Mouse (Mus musculus): ENCODE data around the gene Arhgap32. TPM values are rescaled to one million over a fixed set of nuclear protein-coding genes. Genes with fewer than 3 reads are reported as not detected.

The Arhgap32 gene
- total RNA-seq, 1 experiment from 2014 or later, result 0.23 TPM

GRCm38 (mm10) chr9:32170713-32171112 is 54.8 kb downstream of the Arhgap32 start:
- ATAC-seq (ENCODE audit: extremely low read depth, insufficient number of reproducible peaks, low FRiP score, poor library complexity, severe bottlenecking), result no peak

DNA sequence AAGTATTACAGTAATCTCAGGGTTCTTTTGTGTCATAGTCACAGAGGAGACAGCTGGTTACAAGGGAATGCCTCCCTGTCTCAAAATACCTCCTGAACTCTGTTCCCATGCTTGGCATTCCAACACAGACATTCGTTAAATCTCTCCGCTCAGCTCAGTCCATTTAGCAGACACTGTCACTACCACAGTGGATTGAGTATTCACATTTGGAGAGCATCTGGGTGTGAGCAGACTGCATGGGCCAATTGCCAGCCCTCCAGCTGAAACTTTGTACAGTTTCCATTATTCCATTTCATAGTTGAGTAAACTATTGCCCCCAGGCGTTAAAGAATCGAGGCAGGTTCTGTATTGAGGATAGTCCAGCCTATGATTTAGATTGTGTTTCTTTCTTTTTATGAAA is 60.7 kb downstream of the Arhgap32 start:
- no peak for ATAC-seq (ENCODE audit: extremely low read depth, insufficient number of reproducible peaks, low FRiP score, poor library complexity, severe bottlenecking)

DNA sequence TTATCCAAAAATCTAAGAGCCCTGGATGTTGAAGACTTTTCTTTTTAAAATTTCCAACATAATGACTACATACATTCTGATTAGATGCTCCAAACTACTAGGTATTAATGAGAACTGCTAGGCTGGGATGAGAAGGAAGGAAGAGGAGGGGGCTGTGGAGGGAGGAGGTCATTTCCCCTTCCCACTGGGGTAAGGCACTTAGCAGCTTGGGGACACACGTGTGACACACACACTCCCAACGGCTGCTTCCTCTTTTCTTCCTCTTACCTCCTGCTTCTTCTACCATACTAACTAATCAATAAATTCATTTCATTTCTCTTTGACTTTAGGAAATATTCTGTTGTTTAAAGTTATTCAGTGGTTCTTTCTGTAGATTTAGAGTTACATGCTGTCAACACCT is 65.2 kb downstream of the Arhgap32 start:
- no peak for ATAC-seq (ENCODE audit: extremely low read depth, insufficient number of reproducible peaks, low FRiP score, poor library complexity, severe bottlenecking)

GRCm38 (mm10) chr9:32186489-32186888 is 70.6 kb downstream of the Arhgap32 start:
- ATAC-seq (ENCODE audit: extremely low read depth, insufficient number of reproducible peaks, low FRiP score, poor library complexity, severe bottlenecking), result no peak

- no peak for ATAC-seq (ENCODE audit: extremely low read depth, insufficient number of reproducible peaks, low FRiP score, poor library complexity, severe bottlenecking)
Measured at GRCm38 (mm10) chr9:32192295-32193073, 76.5 kb downstream of the Arhgap32 start.

- ATAC-seq (ENCODE audit: extremely low read depth, insufficient number of reproducible peaks, low FRiP score, poor library complexity, severe bottlenecking), result no peak
Measured at GRCm38 (mm10) chr9:32204450-32204990, 88.6 kb downstream of the Arhgap32 start.

- no peak for ATAC-seq (ENCODE audit: extremely low read depth, insufficient number of reproducible peaks, low FRiP score, poor library complexity, severe bottlenecking)
Measured at GRCm38 (mm10) chr9:32207133-32207532, 91.2 kb downstream of the Arhgap32 start.

DNA sequence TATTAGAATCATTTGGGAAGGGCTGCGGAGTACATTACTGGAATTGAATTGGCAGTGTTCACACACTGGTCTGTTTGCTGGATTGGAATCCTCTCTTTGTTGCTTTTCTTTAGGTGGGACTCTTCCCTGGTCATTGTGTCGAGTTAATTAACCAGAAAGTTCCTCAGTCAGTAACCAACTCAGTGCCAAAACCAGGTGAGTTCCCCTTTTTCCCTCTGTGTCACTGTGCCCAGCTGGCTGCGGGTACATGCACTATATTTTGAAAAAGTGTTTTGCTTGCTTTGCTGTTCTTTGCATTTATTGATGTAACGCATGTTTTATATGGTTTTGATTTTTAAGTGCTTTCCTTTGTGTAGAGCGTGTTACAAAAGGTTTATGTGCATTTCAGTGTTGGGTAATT is 92.1 kb downstream of the Arhgap32 start:
- no peak for ATAC-seq (ENCODE audit: extremely low read depth, insufficient number of reproducible peaks, low FRiP score, poor library complexity, severe bottlenecking)

DNA sequence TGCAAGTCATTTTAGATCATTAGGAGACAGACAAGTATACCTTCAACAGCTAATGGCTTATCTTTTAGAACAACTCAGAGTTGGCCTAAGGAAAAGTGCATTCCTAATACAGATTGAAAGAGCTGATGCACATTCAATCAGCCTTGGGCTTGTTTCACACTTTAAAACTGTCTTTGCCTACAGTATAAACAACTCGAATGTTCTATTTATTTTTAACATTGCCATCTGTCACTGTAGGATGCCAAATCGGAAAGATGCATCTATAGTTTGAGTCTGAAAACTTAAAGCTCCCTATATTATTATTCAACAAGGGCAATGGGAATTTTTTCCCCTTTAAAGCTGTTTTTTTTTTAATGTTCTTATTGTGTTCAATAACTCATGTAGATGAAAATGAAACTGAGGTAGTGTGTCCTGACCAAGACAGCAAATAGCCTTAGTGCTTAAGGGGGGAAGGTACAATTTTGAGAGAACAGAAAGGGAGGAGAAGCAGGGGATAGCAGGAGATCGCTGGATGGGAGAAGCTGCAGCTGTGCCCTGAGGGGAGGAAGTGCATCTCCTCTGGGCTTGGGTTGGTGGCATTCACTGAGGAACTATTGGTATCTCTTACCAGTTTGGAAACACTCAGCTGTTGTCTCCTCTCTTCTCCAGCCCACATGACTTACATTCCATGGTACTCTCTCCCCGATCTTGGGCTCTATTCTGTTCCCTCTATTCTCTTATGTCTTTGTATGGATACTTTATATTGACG is 101.1 kb downstream of the Arhgap32 start:
- no peak for ATAC-seq (ENCODE audit: extremely low read depth, insufficient number of reproducible peaks, low FRiP score, poor library complexity, severe bottlenecking)

GRCm38 (mm10) chr9:32219400-32219799 is 103.5 kb downstream of the Arhgap32 start:
- no peak for ATAC-seq (ENCODE audit: extremely low read depth, insufficient number of reproducible peaks, low FRiP score, poor library complexity, severe bottlenecking)

DNA sequence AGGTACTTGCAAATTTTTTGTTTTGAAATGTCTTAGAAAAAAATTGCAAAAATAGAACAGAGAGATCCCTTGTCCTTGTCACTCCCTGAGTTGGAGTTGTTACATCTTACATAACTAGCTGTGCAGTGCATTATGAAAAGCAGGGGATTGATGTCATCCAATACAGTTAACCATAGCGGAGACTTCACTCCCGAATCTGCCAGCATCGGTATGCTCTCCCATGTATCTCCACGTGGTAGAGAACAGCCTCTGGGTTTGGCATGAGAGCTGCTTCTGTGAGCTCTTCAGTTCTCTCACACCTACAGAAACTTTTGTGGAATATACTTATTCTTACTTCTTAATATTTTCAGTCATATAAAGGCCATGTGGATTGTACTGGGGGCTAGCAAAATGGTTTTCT is 106.2 kb downstream of the Arhgap32 start:
- no peak for ATAC-seq (ENCODE audit: extremely low read depth, insufficient number of reproducible peaks, low FRiP score, poor library complexity, severe bottlenecking)

GRCm38 (mm10) chr9:32223739-32224529 is 108.0 kb downstream of the Arhgap32 start:
- ATAC-seq (ENCODE audit: extremely low read depth, insufficient number of reproducible peaks, low FRiP score, poor library complexity, severe bottlenecking), result no peak

DNA sequence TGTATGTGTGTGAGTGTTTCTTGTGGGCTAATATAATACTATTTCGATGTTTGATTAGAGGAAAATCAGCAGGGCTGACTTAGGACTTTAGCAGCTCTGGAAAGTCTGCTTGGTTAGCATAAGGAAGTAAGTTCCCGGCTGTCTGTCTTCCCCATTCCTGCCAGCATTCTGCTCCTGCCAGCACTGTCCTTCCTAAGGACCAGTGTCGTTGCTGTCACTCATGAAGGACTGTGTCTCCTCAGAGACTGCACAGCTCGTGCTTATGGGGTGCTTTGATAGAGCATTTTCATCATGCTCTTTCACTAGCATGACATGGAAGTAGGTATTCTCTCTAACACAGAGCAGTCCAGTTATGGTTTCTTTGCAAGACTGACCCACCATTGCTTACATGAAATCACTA is 109.0 kb downstream of the Arhgap32 start:
- ATAC-seq (ENCODE audit: extremely low read depth, insufficient number of reproducible peaks, low FRiP score, poor library complexity, severe bottlenecking), result no peak

- no peak for ATAC-seq (ENCODE audit: extremely low read depth, insufficient number of reproducible peaks, low FRiP score, poor library complexity, severe bottlenecking)
Measured at GRCm38 (mm10) chr9:32225584-32225983, 109.6 kb downstream of the Arhgap32 start.

DNA sequence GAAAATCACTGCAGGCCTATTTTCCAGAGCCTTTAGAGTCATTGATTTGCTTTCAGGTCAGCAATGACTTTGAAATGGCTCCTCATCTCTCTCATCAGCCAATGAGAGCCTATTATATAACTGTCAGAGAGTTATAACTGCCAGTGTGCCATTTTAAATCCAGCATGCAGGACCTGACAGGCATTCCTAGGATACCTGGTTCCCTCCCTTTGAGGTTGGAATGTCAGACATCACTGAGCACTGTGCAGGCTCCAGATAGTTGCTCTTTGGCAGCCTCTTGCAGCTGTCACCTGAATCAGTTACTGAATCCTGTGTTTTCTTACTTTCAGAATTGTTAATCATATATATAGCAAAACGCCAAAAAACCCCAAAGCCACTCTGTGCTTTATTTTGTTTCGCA is 111.1 kb downstream of the Arhgap32 start:
- ATAC-seq (ENCODE audit: extremely low read depth, insufficient number of reproducible peaks, low FRiP score, poor library complexity, severe bottlenecking), result no peak

- no peak for ATAC-seq (ENCODE audit: extremely low read depth, insufficient number of reproducible peaks, low FRiP score, poor library complexity, severe bottlenecking)
Measured at GRCm38 (mm10) chr9:32233593-32233992, 117.7 kb downstream of the Arhgap32 start.

GRCm38 (mm10) chr9:32234767-32235489 is 119.0 kb downstream of the Arhgap32 start:
- no peak for ATAC-seq (ENCODE audit: extremely low read depth, insufficient number of reproducible peaks, low FRiP score, poor library complexity, severe bottlenecking)

- ATAC-seq (ENCODE audit: extremely low read depth, insufficient number of reproducible peaks, low FRiP score, poor library complexity, severe bottlenecking), result no peak
Measured at GRCm38 (mm10) chr9:32238899-32239298, 123.0 kb downstream of the Arhgap32 start.

GRCm38 (mm10) chr9:32239427-32239826 is 123.5 kb downstream of the Arhgap32 start:
- no peak for ATAC-seq (ENCODE audit: extremely low read depth, insufficient number of reproducible peaks, low FRiP score, poor library complexity, severe bottlenecking)

All from neutrophil, adult 5-6 weeks (primary cell).